Mouse (Mus musculus): ENCODE measurements around the gene Mepce.

- TF ChIP-seq CTCF (IDR thresholded peaks at IDR 0.05; ENCODE audit: insufficient read depth, low read depth, low read length) (no peak), POLR2A (IDR thresholded peaks at IDR 0.05; ENCODE audit: insufficient read depth, low read depth, low read length) (no peak)
Measured at GRCm38 (mm10) chr5:137831506-137831905, 44.1 kb upstream of the Mepce start.
